Mouse (Mus musculus): ENCODE results near the gene Sema4b. TPM values are rescaled to one million over a fixed set of nuclear protein-coding genes. Genes with fewer than 3 reads are reported as not detected.

The Sema4b gene
- polyA plus RNA-seq, 1 experiment from 2014 or later = 10.5 TPM

DNA sequence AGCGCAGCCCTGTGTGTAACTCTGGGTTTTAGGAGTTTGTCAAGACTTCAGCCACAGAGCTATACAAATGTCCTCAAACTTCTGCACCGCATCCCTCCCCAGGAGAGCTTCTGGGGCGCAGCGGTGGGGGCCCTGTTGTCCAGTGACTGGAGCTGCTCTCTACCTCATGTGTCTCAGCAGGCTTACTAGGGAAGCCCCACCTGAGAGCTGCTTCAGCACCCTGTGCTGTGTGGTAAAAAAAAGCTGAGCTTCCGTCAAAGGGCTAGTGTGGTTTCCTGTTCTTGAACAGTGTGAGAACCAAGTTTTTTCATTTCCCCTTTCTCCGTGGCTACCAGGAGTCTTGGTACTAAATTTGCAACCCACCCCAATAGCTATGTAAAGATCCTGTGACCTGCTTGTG, 23.0 kb downstream of the Sema4b start:
- 0 out of 2 replicates have a peak, but pooled peaks cover 12% of the 10 kb centered on the region for H3K36me3 ChIP-seq (ENCODE audit: control insufficient read depth, insufficient read depth, low read length)
- WGBS = 65% methylated on average over 6 of the region's 6 CpGs
- H3K27me3 ChIP-seq (replicated peaks; ENCODE audit: control insufficient read depth, insufficient read depth, low read length) = no peaks in the 10 kb centered on the region
- H3K4me2 ChIP-seq (ENCODE audit: low read depth, low read length) = no peak overlapping the region
- peak overlapping the region; percentile 28; the same call in 1 of the 2 replicates for H3K27ac ChIP-seq (replicated peaks; ENCODE audit: low read depth, low read length)
- no peak for DNase-seq (ENCODE audit: low spot score)
- no peak overlapping the region for H3K9ac ChIP-seq (ENCODE audit: low read depth, low read length)
- H3K9me3 ChIP-seq (ENCODE audit: control insufficient read depth, low read length) = no peaks in the 10 kb centered on the region
- peaks cover 19% of the 10 kb centered on the region for H3K4me1 ChIP-seq (ENCODE audit: control insufficient read depth, insufficient read depth, low read length)
- no peak overlapping the region for H3K4me3 ChIP-seq (ENCODE audit: low read depth, low read length)
- ATAC-seq (ENCODE audit: low read depth) = no peak

DNA sequence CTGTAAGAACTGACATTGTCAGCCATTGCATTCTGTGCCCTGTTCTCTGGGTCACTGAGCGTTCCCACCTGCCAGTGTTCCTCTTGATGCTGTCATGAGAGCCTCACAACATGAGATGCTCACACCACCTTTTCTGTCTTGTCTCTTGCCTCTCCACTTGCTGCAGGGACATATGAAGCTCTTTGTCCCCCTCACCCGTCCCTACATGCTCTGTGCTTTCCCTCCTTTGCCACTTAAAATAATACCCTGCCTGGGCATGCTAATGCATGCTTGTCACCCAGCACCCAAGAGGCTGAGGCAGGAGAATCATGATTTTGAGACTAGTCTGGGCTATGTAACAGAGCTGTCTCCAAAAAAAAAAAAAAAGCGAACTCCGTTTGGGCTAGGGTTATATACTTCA, 24.3 kb downstream of the Sema4b start:
- 81% methylated on average over 4 of the region's 4 CpGs for WGBS
- H3K27ac ChIP-seq (replicated peaks; ENCODE audit: low read depth, low read length) = no peak overlapping the region
- no peaks in the 10 kb centered on the region for H3K27me3 ChIP-seq (replicated peaks; ENCODE audit: control insufficient read depth, insufficient read depth, low read length)
- no peak for DNase-seq (ENCODE audit: low spot score)
- H3K4me1 ChIP-seq (ENCODE audit: control insufficient read depth, insufficient read depth, low read length) = peaks cover 19% of the 10 kb centered on the region
- H3K36me3 ChIP-seq (ENCODE audit: control insufficient read depth, insufficient read depth, low read length) = peaks cover 16% of the 10 kb centered on the region
- H3K9me3 ChIP-seq (ENCODE audit: control insufficient read depth, low read length) = no peaks in the 10 kb centered on the region
- no peak overlapping the region for H3K4me2 ChIP-seq (ENCODE audit: low read depth, low read length)
- no peak for ATAC-seq (ENCODE audit: low read depth)
- no peak overlapping the region for H3K4me3 ChIP-seq (ENCODE audit: low read depth, low read length)
- no peak overlapping the region for H3K9ac ChIP-seq (ENCODE audit: low read depth, low read length)

GRCm38 (mm10) chr7:80213604-80214003, 27.0 kb downstream of the Sema4b start:
- WGBS = 87% methylated on average over 7 of the region's 7 CpGs
- Histone ChIP-seq H3K27ac (replicated peaks; ENCODE audit: low read depth, low read length) (no peak overlapping the region), H3K4me1 (ENCODE audit: control insufficient read depth, insufficient read depth, low read length) (peaks cover 10% of the 10 kb centered on the region), H3K27me3 (replicated peaks; ENCODE audit: control insufficient read depth, insufficient read depth, low read length) (no peaks in the 10 kb centered on the region), H3K9me3 (ENCODE audit: control insufficient read depth, low read length) (no peaks in the 10 kb centered on the region), H3K36me3 (ENCODE audit: control insufficient read depth, insufficient read depth, low read length) (peaks cover 35% of the 10 kb centered on the region), H3K4me2 (ENCODE audit: low read depth, low read length) (no peak overlapping the region), H3K4me3 (ENCODE audit: low read depth, low read length) (no peak overlapping the region), H3K9ac (ENCODE audit: low read depth, low read length) (no peak overlapping the region)
- no peak for ATAC-seq (ENCODE audit: low read depth)
- no peak for DNase-seq (ENCODE audit: low spot score)

- Histone ChIP-seq H3K9ac (ENCODE audit: low read depth, low read length) (no peak overlapping the region), H3K4me3 (ENCODE audit: low read depth, low read length) (no peak overlapping the region), H3K36me3 (ENCODE audit: control insufficient read depth, insufficient read depth, low read length) (peaks cover 44% of the 10 kb centered on the region), H3K4me2 (ENCODE audit: low read depth, low read length) (no peak overlapping the region), H3K27ac (replicated peaks; ENCODE audit: low read depth, low read length) (no peak overlapping the region), H3K27me3 (replicated peaks; ENCODE audit: control insufficient read depth, insufficient read depth, low read length) (no peaks in the 10 kb centered on the region), H3K4me1 (ENCODE audit: control insufficient read depth, insufficient read depth, low read length) (peaks cover 3% of the 10 kb centered on the region; the same call in 1 of the 2 replicates), H3K9me3 (ENCODE audit: control insufficient read depth, low read length) (no peaks in the 10 kb centered on the region)
- ATAC-seq (ENCODE audit: low read depth) (no peak), DNase-seq (ENCODE audit: low spot score) (no peak)
- WGBS = 76% methylated on average over 8 of the region's 8 CpGs
These were observed 27.8 kb downstream of the Sema4b start for GRCm38 (mm10) chr7:80214459-80214858.

- ATAC-seq (ENCODE audit: low read depth) (peak; percentile 89), DNase-seq (ENCODE audit: low spot score) (peak; percentile 84)
- no peak overlapping the region for H3K4me3 ChIP-seq (ENCODE audit: low read depth, low read length)
- 21% methylated on average over 4 of the region's 4 CpGs for WGBS
- H3K4me1 ChIP-seq (ENCODE audit: control insufficient read depth, insufficient read depth, low read length) = no peaks in the 10 kb centered on the region
- H3K36me3 ChIP-seq (ENCODE audit: control insufficient read depth, insufficient read depth, low read length) = peaks cover 53% of the 10 kb centered on the region
- H3K9ac ChIP-seq (ENCODE audit: low read depth, low read length) = peak overlapping the region; percentile 28
- no peak overlapping the region for H3K4me2 ChIP-seq (ENCODE audit: low read depth, low read length)
- H3K9me3 ChIP-seq (ENCODE audit: control insufficient read depth, low read length) = no peaks in the 10 kb centered on the region
- no peaks in the 10 kb centered on the region for H3K27me3 ChIP-seq (replicated peaks; ENCODE audit: control insufficient read depth, insufficient read depth, low read length)
- no peak overlapping the region; the same call in 1 of the 2 replicates for H3K27ac ChIP-seq (replicated peaks; ENCODE audit: low read depth, low read length)
These were observed 28.8 kb downstream of the Sema4b start for GRCm38 (mm10) chr7:80215398-80215797.

DNA sequence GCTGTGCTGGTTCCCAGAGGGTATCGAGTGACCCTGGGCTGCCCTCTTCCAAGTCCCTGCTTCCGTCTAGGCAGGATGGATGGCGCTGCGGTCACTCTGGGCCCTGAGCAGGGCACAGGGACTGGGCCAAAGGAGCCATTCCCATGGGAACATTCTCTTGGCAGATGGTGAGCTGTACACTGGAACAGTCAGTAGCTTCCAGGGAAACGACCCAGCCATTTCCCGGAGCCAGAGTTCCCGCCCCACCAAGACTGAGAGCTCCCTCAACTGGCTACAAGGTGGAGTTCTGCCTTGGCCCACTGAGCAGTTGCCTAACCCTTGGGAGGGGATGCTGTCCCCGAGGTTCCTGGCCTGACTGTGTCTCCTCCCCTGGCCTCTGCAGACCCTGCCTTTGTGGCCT, 29.9 kb downstream of the Sema4b start:
- DNase-seq (ENCODE audit: low spot score) = no peak
- Histone ChIP-seq H3K4me3 (ENCODE audit: low read depth, low read length) (no peak overlapping the region), H3K27me3 (replicated peaks; ENCODE audit: control insufficient read depth, insufficient read depth, low read length) (no peaks in the 10 kb centered on the region), H3K9me3 (ENCODE audit: control insufficient read depth, low read length) (no peaks in the 10 kb centered on the region), H3K36me3 (ENCODE audit: control insufficient read depth, insufficient read depth, low read length) (peaks cover 65% of the 10 kb centered on the region), H3K27ac (replicated peaks; ENCODE audit: low read depth, low read length) (no peak overlapping the region), H3K4me2 (ENCODE audit: low read depth, low read length) (no peak overlapping the region), H3K9ac (ENCODE audit: low read depth, low read length) (no peak overlapping the region), H3K4me1 (ENCODE audit: control insufficient read depth, insufficient read depth, low read length) (no peaks in the 10 kb centered on the region)
- 89% methylated on average over 7 of the region's 8 CpGs for WGBS
- ATAC-seq (ENCODE audit: low read depth) = no peak

DNA sequence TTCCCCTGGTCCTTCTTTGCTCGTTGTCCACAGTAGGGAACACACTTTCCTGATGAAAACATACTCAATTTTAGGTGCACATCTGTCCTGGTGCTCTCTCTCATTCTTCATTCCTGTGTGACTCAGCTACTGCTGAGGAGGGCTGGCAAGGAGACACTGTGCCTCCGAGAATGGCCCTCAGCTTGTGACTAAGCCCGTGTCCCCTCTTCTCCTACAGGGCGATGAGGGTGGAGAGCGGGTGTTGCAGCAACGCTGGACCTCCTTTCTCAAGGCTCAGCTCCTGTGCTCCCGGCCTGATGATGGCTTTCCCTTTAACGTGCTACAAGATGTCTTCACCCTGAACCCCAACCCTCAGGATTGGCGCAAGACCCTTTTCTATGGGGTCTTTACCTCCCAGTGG, 32.0 kb downstream of the Sema4b start:
- H3K4me1 ChIP-seq (ENCODE audit: control insufficient read depth, insufficient read depth, low read length) = no peaks in the 10 kb centered on the region
- H3K9me3 ChIP-seq (ENCODE audit: control insufficient read depth, low read length) = no peaks in the 10 kb centered on the region
- 92% methylated on average over 9 of the region's 9 CpGs for WGBS
- DNase-seq (ENCODE audit: low spot score) (no peak), ATAC-seq (ENCODE audit: low read depth) (no peak)
- no peak overlapping the region for H3K4me3 ChIP-seq (ENCODE audit: low read depth, low read length)
- no peak overlapping the region for H3K27ac ChIP-seq (replicated peaks; ENCODE audit: low read depth, low read length)
- no peaks in the 10 kb centered on the region for H3K27me3 ChIP-seq (replicated peaks; ENCODE audit: control insufficient read depth, insufficient read depth, low read length)
- H3K4me2 ChIP-seq (ENCODE audit: low read depth, low read length) = no peak overlapping the region
- H3K36me3 ChIP-seq (ENCODE audit: control insufficient read depth, insufficient read depth, low read length) = peaks cover 66% of the 10 kb centered on the region
- H3K9ac ChIP-seq (ENCODE audit: low read depth, low read length) = no peak overlapping the region

DNA sequence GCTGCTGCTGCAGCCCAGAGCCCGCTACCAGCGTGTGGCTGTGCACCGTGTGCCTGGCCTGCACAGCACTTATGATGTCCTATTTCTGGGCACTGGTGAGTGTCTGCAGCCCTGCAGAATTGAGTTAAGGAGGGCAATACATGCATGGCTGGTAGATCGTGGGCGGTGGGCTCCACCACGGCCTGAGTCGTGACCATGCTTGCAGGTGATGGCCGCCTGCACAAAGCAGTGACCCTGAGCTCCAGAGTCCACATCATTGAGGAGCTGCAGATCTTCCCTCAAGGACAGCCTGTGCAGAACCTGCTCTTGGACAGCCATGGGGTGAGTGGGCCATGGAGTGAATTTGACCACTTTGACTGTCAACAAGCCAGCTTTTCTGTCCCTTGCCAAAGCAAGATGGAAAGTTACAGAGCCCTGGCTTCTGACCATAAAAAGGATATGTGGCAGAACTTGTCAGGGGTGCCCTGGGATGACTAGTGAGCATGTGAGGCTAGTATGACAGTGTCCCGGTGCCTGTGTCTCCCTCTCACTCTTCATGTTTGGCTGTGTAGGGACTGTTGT, 33.7 kb downstream of the Sema4b start:
- Histone ChIP-seq H3K36me3 (ENCODE audit: control insufficient read depth, insufficient read depth, low read length) (peaks cover 81% of the 10 kb centered on the region), H3K27me3 (replicated peaks; ENCODE audit: control insufficient read depth, insufficient read depth, low read length) (no peaks in the 10 kb centered on the region), H3K27ac (replicated peaks; ENCODE audit: low read depth, low read length) (no peak overlapping the region), H3K4me3 (ENCODE audit: low read depth, low read length) (no peak overlapping the region), H3K9ac (ENCODE audit: low read depth, low read length) (no peak overlapping the region), H3K4me2 (ENCODE audit: low read depth, low read length) (no peak overlapping the region), H3K4me1 (ENCODE audit: control insufficient read depth, insufficient read depth, low read length) (no peaks in the 10 kb centered on the region), H3K9me3 (ENCODE audit: control insufficient read depth, low read length) (no peaks in the 10 kb centered on the region)
- 95% methylated on average over 9 of the region's 9 CpGs for WGBS
- DNase-seq (ENCODE audit: low spot score) = no peak
- ATAC-seq (ENCODE audit: low read depth) = no peak

- 92% methylated on average over 4 of the region's 4 CpGs for WGBS
- no peak overlapping the region for H3K27ac ChIP-seq (replicated peaks; ENCODE audit: low read depth, low read length)
- DNase-seq (ENCODE audit: low spot score) (no peak), ATAC-seq (ENCODE audit: low read depth) (no peak)
- no peaks in the 10 kb centered on the region for H3K4me1 ChIP-seq (ENCODE audit: control insufficient read depth, insufficient read depth, low read length)
- H3K9ac ChIP-seq (ENCODE audit: low read depth, low read length) = no peak overlapping the region
- H3K27me3 ChIP-seq (replicated peaks; ENCODE audit: control insufficient read depth, insufficient read depth, low read length) = no peaks in the 10 kb centered on the region
- H3K9me3 ChIP-seq (ENCODE audit: control insufficient read depth, low read length) = no peaks in the 10 kb centered on the region
- H3K36me3 ChIP-seq (ENCODE audit: control insufficient read depth, insufficient read depth, low read length) = peaks cover 80% of the 10 kb centered on the region
- H3K4me3 ChIP-seq (ENCODE audit: low read depth, low read length) = no peak overlapping the region
- no peak overlapping the region for H3K4me2 ChIP-seq (ENCODE audit: low read depth, low read length)
These were observed 34.6 kb downstream of the Sema4b start for GRCm38 (mm10) chr7:80221179-80221750.

All from embryonic facial prominence, embryonic 14.5 days (tissue).